Mouse (Mus musculus) cerebellum, adult 2 months (tissue): ENCODE measurements around the gene Sugp2.

Source experiments
- CTCF ChIP-seq: fragments of 200-500 bp; IDR thresholded peaks from 2 replicates; pipeline ENCODE4 v1.5.1; 2011; ENCODE audit warnings: low read depth, mild to moderate bottlenecking, control low read depth, low read length, moderate library complexity, borderline replicate concordance; ENCODE audit not compliant: insufficient read depth
- POLR2A ChIP-seq: fragments of 200-500 bp; IDR thresholded peaks from 2 replicates; pipeline ENCODE4 v1.6.1; 2011; ENCODE audit warnings: low read length, control low read depth, borderline replicate concordance; ENCODE audit not compliant: insufficient read depth

DNA sequence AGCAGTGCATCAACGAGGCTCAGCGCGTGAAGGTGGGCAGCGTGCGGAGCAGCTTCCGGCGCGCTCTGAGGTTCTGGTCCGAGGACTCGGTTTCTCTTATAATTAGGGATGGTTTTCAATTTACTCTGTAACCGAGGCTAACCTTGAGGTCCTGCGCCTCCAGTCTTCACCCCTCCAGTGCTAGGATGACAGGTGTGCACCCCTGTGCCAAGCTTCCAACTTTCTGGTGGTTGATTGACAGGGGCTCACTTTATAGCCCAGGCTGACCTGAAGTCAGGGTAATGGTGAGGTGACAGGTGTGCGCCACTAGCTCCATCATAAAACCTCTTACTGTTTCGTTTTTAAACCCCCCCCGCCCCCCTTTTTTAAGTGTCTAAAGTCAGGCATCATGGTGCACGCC, 68.9 kb downstream of the Sugp2 start:
- no peak for TF ChIP-seq CTCF
- TF ChIP-seq POLR2A, result no peak
